Mouse (Mus musculus) myocyte (in vitro differentiated cells): ENCODE data around the gene Skida1. TPM values are rescaled to one million over a fixed set of nuclear protein-coding genes. Genes with fewer than 3 reads are reported as not detected.

Experiments used
- H3K27me3 ChIP-seq: one replicate; pipeline ENCODE4 v1.6.1; 2011; ENCODE audit not compliant: control insufficient read depth, insufficient read depth, insufficient read length
- H3K36me3 ChIP-seq: one replicate; pipeline ENCODE4 v1.6.1; 2011; ENCODE audit not compliant: control insufficient read depth, insufficient read depth
- H3K4me2 ChIP-seq: one replicate; pipeline ENCODE4 v1.6.1; 2011; ENCODE audit warnings: low read depth, control low read depth
- H3K4me3 ChIP-seq: one replicate; pipeline ENCODE4 v1.5.1; 2011; ENCODE audit warnings: mild to moderate bottlenecking, control low read depth, moderate library complexity
- H3K79me2 ChIP-seq: one replicate; pipeline ENCODE4 v1.6.1; 2011; ENCODE audit not compliant: control insufficient read depth, insufficient read depth
- H3ac ChIP-seq: one replicate; pipeline ENCODE4 v1.6.1; 2011; ENCODE audit not compliant: control insufficient read depth, insufficient read length
- CEBPB ChIP-seq: IDR thresholded peaks from 2 replicates; pipeline ENCODE4 v1.6.1; 2011; ENCODE audit warnings: mild to moderate bottlenecking, moderate library complexity; ENCODE audit not compliant: poor library complexity, insufficient read depth, severe bottlenecking
- E2F4 ChIP-seq: IDR thresholded peaks from one replicate; pipeline ENCODE4 v1.6.1; 2011; ENCODE audit warnings: mild to moderate bottlenecking, control low read depth, moderate library complexity; ENCODE audit not compliant: insufficient read depth
- MAX ChIP-seq: IDR thresholded peaks from one replicate; pipeline ENCODE4 v1.6.1; 2011; ENCODE audit warnings: low read depth, mild to moderate bottlenecking, control low read depth
- MYOD1 ChIP-seq, 3 experiments: IDR thresholded peaks; one replicate each; pipeline ENCODE4 v1.6.1; 2011; ENCODE audit warnings: control low read depth in 2 of 3, low read depth in 2 of 3, mild to moderate bottlenecking in 2 of 3, moderate library complexity in 1 of 3; ENCODE audit not compliant: insufficient read length in 2 of 3, control insufficient read depth in 1 of 3
- MYOG ChIP-seq, 3 experiments: IDR thresholded peaks; one replicate each; pipeline ENCODE4 v1.6.1; 2011; ENCODE audit warnings: control low read depth in 2 of 3, low read depth in 2 of 3, mild to moderate bottlenecking in 2 of 3; ENCODE audit not compliant: insufficient read length in 2 of 3, control insufficient read depth in 1 of 3, insufficient read depth in 1 of 3
- POLR2A ChIP-seq: IDR thresholded peaks from one replicate; pipeline ENCODE4 v1.6.1; 2011; ENCODE audit warnings: low read depth, mild to moderate bottlenecking, control low read depth, moderate library complexity; ENCODE audit not compliant: insufficient read length
- POLR2AphosphoS2 ChIP-seq: IDR thresholded peaks from one replicate; pipeline ENCODE4 v1.6.1; 2011; ENCODE audit warnings: low read depth, control low read depth; ENCODE audit not compliant: insufficient read length
- REST ChIP-seq: IDR thresholded peaks from one replicate; pipeline ENCODE4 v1.6.1; 2011; ENCODE audit warnings: mild to moderate bottlenecking, control low read depth, moderate library complexity; ENCODE audit not compliant: insufficient read depth, insufficient read length
- SRF ChIP-seq: IDR thresholded peaks from one replicate; pipeline ENCODE4 v1.6.1; 2011; ENCODE audit warnings: low read depth; ENCODE audit not compliant: control insufficient read depth, insufficient read length
- TCF12 ChIP-seq: IDR thresholded peaks from one replicate; pipeline ENCODE4 v1.6.1; 2011; ENCODE audit warnings: mild to moderate bottlenecking, control low read depth; ENCODE audit not compliant: poor library complexity, insufficient read depth, severe bottlenecking
- TCF3 ChIP-seq: IDR thresholded peaks from one replicate; pipeline ENCODE4 v1.6.1; 2011; ENCODE audit warnings: low read depth, control low read depth; ENCODE audit not compliant: insufficient read length
- USF1 ChIP-seq: IDR thresholded peaks from one replicate; pipeline ENCODE4 v1.6.1; 2011; ENCODE audit warnings: low read depth, mild to moderate bottlenecking, control low read depth, moderate library complexity
- polyA plus RNA-seq: library from polyadenylated mRNA; unstranded; fragments of >200 nt; fragmentation: generic; extraction: Trizol; gene quantifications from one replicate; pipeline ENCODE4 v1.2.1, GENCODE M21; 2012; ENCODE audit warnings: missing spikeins

Gene Skida1
- polyA plus RNA-seq, 1 experiment, result 0.12 TPM

GRCm38 (mm10) chr2:18052581-18052980 is 3.7 kb upstream of the Skida1 start:
- Histone ChIP-seq H3K4me2 (no peak overlapping the region), H3K27me3 (no peaks in the 10 kb centered on the region), H3K36me3 (no peaks in the 10 kb centered on the region), H3K79me2 (no peaks in the 10 kb centered on the region), H3ac (no peak overlapping the region), H3K4me3 (no peak overlapping the region)
- no peak for TF ChIP-seq USF1
- no peak for TF ChIP-seq POLR2A
- no peak for TF ChIP-seq MAX
- TF ChIP-seq MYOG (IDR thresholded peaks at IDR 0.05; ENCODE audit: control insufficient read depth in 1 of 3, insufficient read depth in 1 of 3, insufficient read length in 2 of 3, low read depth in 2 of 3), result no peak
- TF ChIP-seq TCF12, result no peak
- TF ChIP-seq CEBPB, result no peak
- no peak for TF ChIP-seq TCF3
- no peak for TF ChIP-seq MYOD1 (IDR thresholded peaks at IDR 0.05; ENCODE audit: control insufficient read depth in 1 of 3, insufficient read length in 2 of 3, low read depth in 2 of 3)
- no peak for TF ChIP-seq E2F4
- no peak for TF ChIP-seq SRF
- TF ChIP-seq REST, result no peak
- TF ChIP-seq POLR2AphosphoS2, result no peak

GRCm38 (mm10) chr2:18051831-18052170 is 3.0 kb upstream of the Skida1 start:
- Histone ChIP-seq H3K36me3 (no peaks in the 10 kb centered on the region), H3K4me3 (no peak overlapping the region), H3K4me2 (no peak overlapping the region), H3K79me2 (no peaks in the 10 kb centered on the region), H3K27me3 (no peaks in the 10 kb centered on the region), H3ac (no peak overlapping the region)
- TF ChIP-seq CEBPB (no peak), SRF (no peak), MAX (no peak), POLR2A (no peak), TCF12 (no peak), REST (no peak)

- H3K4me2 ChIP-seq, result no peak overlapping the region
- no peak overlapping the region for H3ac ChIP-seq
- H3K36me3 ChIP-seq, result no peaks in the 10 kb centered on the region
- H3K79me2 ChIP-seq, result no peaks in the 10 kb centered on the region
- no peaks in the 10 kb centered on the region for H3K27me3 ChIP-seq
- TF ChIP-seq SRF (no peak), USF1 (no peak), MYOD1 (IDR thresholded peaks at IDR 0.05; ENCODE audit: control insufficient read depth in 1 of 3, insufficient read length in 2 of 3, low read depth in 2 of 3) (no peak), POLR2AphosphoS2 (no peak), E2F4 (no peak), TCF3 (no peak), CEBPB (no peak), REST (no peak), POLR2A (no peak), MAX (no peak), TCF12 (no peak), MYOG (IDR thresholded peaks at IDR 0.05; ENCODE audit: control insufficient read depth in 1 of 3, insufficient read depth in 1 of 3, insufficient read length in 2 of 3, low read depth in 2 of 3) (no peak)
- no peak overlapping the region for H3K4me3 ChIP-seq
Measured at GRCm38 (mm10) chr2:18051026-18051830, 2.4 kb upstream of the Skida1 start.

GRCm38 (mm10) chr2:18050541-18050985 is 1.7 kb upstream of the Skida1 start:
- Histone ChIP-seq H3K79me2 (no peaks in the 10 kb centered on the region), H3K4me3 (no peak overlapping the region), H3K27me3 (no peaks in the 10 kb centered on the region), H3K4me2 (no peak overlapping the region), H3K36me3 (no peaks in the 10 kb centered on the region), H3ac (no peak overlapping the region)
- TF ChIP-seq CEBPB, result no peak
- TF ChIP-seq TCF12, result no peak
- TF ChIP-seq MYOG (IDR thresholded peaks at IDR 0.05; ENCODE audit: control insufficient read depth in 1 of 3, insufficient read depth in 1 of 3, insufficient read length in 2 of 3, low read depth in 2 of 3), result no peak
- no peak for TF ChIP-seq MYOD1 (IDR thresholded peaks at IDR 0.05; ENCODE audit: control insufficient read depth in 1 of 3, insufficient read length in 2 of 3, low read depth in 2 of 3)
- TF ChIP-seq POLR2AphosphoS2, result no peak
- no peak for TF ChIP-seq USF1
- no peak for TF ChIP-seq MAX
- TF ChIP-seq TCF3, result no peak
- TF ChIP-seq SRF, result no peak
- no peak for TF ChIP-seq E2F4
- TF ChIP-seq REST, result no peak
- no peak for TF ChIP-seq POLR2A
